Mouse (Mus musculus) regulatory T cell (primary cell): ENCODE data around the gene Fam43a.

Source experiments
- in situ Hi-C: fragments of 300-600 bp; cut with MboI, MseI; formaldehyde crosslinking; loops from one replicate; pipeline ENCODE4 v1.15.1; 2025; ENCODE audit warnings: high pct_unique_total_duplicates

Gene Fam43a

GRCm38 (mm10) chr16:30627586-30628337 lies 28.2 kb downstream of the Fam43a start:
- in situ Hi-C loops: loop anchor here (10.0 kb wide), 1 partner anchor 137 kb away; no protein-coding TSS in a partner anchor

DNA sequence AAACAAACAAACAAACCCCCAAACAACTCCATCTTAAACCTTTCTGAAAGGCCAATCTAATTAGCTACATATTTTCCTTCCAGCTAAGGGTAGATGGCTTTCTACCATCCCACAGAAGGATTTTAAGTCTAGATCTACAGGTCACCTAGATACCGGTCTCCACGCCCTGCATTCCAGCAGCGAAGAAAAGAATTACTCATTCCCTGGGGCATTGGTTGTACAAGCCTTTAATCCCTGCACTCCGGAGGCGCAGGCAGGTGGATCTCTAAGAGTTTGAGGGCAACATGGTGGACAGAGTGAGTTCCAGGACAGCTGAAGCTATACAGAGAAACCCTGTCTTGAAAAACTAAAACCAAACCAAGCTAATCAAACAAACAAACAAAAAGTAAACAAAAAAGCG lies 28.9 kb downstream of the Fam43a start:
- in situ Hi-C loops: loop anchor here (10.0 kb wide), 1 partner anchor 136 kb away; no protein-coding TSS in a partner anchor

DNA sequence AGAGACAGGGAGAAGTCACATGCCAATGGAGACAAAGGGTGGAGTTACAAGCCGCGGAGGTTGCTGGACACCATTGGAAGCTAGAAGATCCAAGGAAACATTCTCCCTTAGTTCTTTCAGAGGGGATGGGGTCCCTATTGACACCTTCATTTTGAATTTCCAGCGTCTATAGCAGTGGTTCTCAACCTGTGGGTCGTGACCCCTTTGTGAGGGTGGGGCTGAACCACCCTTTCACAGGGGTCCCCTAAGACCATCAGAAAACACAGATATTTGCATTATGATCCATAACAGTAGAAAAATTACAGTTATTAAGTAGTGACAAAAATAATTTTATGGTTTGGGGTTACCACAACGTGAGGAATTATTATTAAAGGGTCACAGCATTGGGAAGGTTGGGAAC lies 30.0 kb downstream of the Fam43a start:
- in situ Hi-C loops: loop anchor here (10.0 kb wide), 1 partner anchor 135 kb away; no protein-coding TSS in a partner anchor

DNA sequence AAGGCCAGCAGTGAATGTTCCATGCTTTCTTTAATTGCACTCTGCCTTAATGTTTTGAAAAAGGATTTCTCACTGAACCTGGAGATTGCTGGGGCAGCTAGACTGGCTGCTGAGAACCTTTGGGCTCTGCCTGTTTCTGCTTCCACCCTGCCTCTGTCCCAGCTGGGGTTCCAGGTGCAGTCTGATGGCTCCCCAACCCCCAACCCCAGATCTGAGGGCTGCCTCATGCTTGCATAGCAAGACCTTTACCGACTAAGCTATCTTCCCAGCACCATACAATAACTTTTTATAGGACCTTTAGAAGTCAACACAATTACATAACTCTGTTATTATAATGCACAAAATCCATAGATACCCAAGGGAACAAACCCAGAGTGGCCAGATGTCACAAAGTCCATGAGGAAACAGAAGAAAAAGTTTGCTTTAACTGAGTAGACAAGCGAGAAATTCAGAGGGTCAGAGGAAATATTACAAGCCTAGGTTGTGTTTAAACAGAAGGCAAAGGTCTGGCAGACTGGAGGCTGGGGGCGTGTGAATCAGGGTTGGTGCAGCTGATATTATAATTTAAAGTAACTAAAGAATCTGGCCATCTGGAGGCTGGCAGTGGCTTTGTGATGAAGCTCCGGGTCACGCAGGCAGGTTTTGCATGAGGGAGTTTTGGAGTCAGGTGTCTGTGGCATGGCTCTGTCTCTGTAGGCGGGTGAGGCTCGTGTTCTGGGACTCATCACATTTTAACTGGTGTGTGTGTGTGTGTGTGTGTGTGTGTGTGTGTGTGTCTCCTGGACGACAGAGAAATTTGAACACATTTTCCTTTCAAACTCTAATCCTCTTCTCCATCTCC lies 34.6 kb downstream of the Fam43a start:
- in situ Hi-C loops: no loop called here

GRCm38 (mm10) chr16:30638586-30638985 lies 39.1 kb downstream of the Fam43a start:
- in situ Hi-C loops: no loop called here

DNA sequence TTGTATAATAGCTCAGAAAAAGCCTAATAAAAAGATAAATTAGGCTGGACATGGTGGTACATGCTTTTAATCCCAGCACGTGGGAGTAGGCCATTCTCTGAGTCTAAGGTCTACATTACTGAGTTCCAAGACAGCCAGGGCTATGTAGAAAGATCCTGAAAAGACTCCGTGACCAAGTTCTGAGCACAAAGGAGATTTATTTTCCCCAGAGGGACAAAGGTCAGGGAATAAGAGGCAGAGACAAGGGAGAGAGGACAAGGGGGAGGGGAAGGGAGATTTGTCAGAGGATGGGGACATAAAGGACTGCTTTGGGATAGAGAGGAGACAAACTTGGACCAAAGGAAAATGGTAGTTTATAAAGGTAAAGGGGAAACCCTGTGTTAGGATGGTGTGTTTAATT lies 41.1 kb downstream of the Fam43a start:
- in situ Hi-C loops: no loop called here

DNA sequence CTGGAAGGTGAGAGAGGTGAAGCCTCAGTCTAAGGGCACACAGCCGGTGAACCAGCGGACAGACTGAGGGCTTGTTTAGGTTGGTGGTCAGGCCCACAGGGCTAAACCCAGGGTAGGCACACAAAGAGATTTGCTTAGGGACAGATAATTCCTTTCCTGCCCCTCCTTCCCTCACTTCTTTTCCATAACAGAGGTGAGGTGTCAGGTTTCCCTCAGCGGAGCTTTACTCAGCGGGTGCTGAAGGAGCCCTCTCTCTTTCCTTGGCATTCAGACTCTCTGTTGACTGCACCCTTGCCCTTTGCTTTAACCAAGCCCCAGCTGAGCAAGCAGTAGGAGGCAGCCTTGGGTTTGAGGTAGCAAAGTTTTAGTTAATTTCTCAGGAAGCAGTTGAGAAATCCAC lies 41.9 kb downstream of the Fam43a start:
- in situ Hi-C loops: no loop called here

DNA sequence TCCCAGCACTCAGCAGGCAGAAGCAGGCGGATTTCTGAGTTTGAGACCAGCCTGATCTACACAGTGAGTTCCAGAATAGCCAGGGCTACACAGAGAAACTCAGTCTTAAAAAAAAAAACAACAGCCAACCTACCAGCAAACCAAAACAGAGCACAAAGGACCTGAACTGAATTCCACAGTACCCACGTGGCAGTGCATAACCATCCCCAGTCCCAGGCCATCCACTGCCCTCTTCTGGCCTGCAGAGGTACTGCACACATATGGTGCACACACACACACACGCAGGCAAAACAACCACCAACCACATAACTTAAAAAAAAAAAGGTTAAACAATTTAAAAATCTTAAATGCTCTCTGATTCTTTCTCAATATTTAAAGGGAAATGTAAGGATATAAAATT lies 42.7 kb downstream of the Fam43a start:
- in situ Hi-C loops: no loop called here

- in situ Hi-C loops: no loop called here
Measured at GRCm38 (mm10) chr16:30644981-30645380, 45.5 kb downstream of the Fam43a start.

GRCm38 (mm10) chr16:30645841-30646558 lies 46.5 kb downstream of the Fam43a start:
- in situ Hi-C loops: no loop called here

DNA sequence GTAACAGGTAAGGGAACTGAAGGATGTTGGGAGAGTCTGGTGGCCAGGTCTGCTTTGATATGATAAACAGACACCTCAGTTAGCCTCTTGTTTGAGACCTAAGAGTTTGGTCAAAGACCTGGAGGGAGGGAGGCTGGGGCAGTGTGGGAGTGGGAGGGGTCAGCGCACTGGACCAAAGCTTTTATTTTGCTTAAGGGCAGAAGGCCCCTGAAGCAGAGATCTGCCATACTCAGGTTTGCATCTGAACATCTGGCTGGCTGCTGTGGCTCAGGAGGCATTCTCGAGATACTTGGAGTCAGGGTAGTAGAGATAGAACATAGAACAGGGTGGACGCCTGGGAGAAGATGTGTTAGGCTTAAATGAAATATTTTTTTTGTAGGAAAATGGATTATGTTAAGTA lies 47.3 kb downstream of the Fam43a start:
- in situ Hi-C loops: no loop called here

- in situ Hi-C loops: no loop called here
Measured at GRCm38 (mm10) chr16:30651292-30651691, 51.8 kb downstream of the Fam43a start.
